In the genomic region with DNA sequence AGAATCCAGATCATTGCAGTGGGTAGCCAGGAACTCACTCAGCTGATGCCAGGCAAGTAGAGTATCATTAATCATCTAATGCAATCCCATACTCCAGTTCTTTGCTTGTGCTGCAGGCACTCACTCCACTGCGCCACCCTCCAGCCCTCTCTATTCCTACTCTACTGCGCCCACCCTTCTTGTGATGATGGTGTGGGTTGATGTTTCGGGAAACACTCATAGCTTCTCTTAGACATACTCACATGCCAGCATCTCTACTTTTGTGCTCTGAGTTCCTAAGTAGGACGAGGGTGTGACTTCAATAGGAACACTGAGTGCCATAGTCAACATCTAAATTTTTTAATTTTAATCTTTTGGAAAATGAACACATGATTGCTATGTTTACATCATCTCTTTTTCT, we compare ENCODE assay signal across 34 mouse cellular contexts. TPM values are rescaled to one million over a fixed set of nuclear protein-coding genes. Genes with fewer than 3 reads are reported as not detected.
"Had no signal": no experiment of that assay in that cellular context is flagged by ENCODE, and none has a peak within 500 bp of the region (broad histone marks: within the 10 kb centered on the region; RNA-seq: fewer than 3 reads in every experiment).

No protein-coding gene starts in this region.

- H3K9me3 ChIP-seq: heart, embryonic 12.5 days; heart, embryonic 13.5 days; heart, embryonic 15.5 days; hindbrain, embryonic 10.5 days; hindbrain, embryonic 12.5 days; hindbrain, embryonic 13.5 days; hindbrain, embryonic 15.5 days; intestine, embryonic 15.5 days; kidney, embryonic 15.5 days had no signal

- H3K4me3 ChIP-seq: heart, embryonic 12.5 days; heart, embryonic 13.5 days; heart, embryonic 15.5 days; hindbrain, embryonic 10.5 days; hindbrain, embryonic 12.5 days; hindbrain, embryonic 13.5 days; hindbrain, embryonic 15.5 days; intestine, embryonic 15.5 days; kidney, embryonic 15.5 days; layer of hippocampus, adult 2 months; left cerebral cortex, adult 2 months had no signal

- DNase-seq: heart, postnatal 10 days; heart, postnatal 14 days; heart, postnatal 36 days; heart, postnatal 4 days; kidney, adult 11 months; kidney, adult 18-20 months; kidney, adult 2 months; kidney, adult 8-10 months; kidney, adult 9 months; kidney, postnatal 10 days; kidney, postnatal 14 days; kidney, postnatal 25 days; kidney, postnatal 36 days; kidney, postnatal 4 days; layer of hippocampus, adult 9-11 months; layer of hippocampus, postnatal 36 days had no signal

- H3K27ac ChIP-seq: heart, embryonic 13.5 days; heart, embryonic 15.5 days; hindbrain, embryonic 10.5 days; hindbrain, embryonic 12.5 days; hindbrain, embryonic 13.5 days; hindbrain, embryonic 14.5 days; hindbrain, embryonic 15.5 days; hindbrain, postnatal 0 days; intestine, embryonic 15.5 days; kidney, embryonic 15.5 days; kidney, postnatal 0 days; layer of hippocampus, adult 2 months; left cerebral cortex, adult 2 months had no signal

- H3K27me3 ChIP-seq: heart, embryonic 12.5 days; heart, embryonic 15.5 days; hindbrain, embryonic 12.5 days; hindbrain, embryonic 13.5 days; hindbrain, embryonic 15.5 days; intestine, embryonic 15.5 days had no signal

- H3K4me1 ChIP-seq: hindbrain, embryonic 13.5 days; kidney, embryonic 15.5 days had no signal

- H3K36me3 ChIP-seq: heart, embryonic 12.5 days; heart, embryonic 13.5 days; heart, embryonic 15.5 days; hindbrain, embryonic 10.5 days; hindbrain, embryonic 12.5 days; hindbrain, embryonic 13.5 days; hindbrain, embryonic 15.5 days; intestine, embryonic 15.5 days; kidney, embryonic 15.5 days had no signal

- ATAC-seq: hindbrain, embryonic 16.5 days; hindbrain, postnatal 0 days; inflammation-experienced regulatory T-cells, adult 6 months; intestine, embryonic 15.5 days; intestine, embryonic 16.5 days; intestine, postnatal 0 days had no signal

RNA-seq across cellular contexts. Expression of a gene that starts 57.7 kb away (rescaled TPM):
- polyA plus RNA-seq: inflammation-experienced regulatory T-cells, adult 6 months had no signal
